Mouse (Mus musculus) heart, embryonic 16.5 days (tissue): ENCODE measurements at regions not wholly inside any gene's neighbourhood (a gene's known extent, or its start where the extent isn't known, plus 50 kb on each side); places are given as distances from the start of the nearest gene placed in this dataset.

Experiments used
- ATAC-seq: fragments of 200-750 bp; cut with Nextera tagmentation; replicated peaks from 2 replicates; pipeline ENCODE4 v1.8.0; 2017; ENCODE audit warnings: moderate number of reproducible peaks; ENCODE audit not compliant: insufficient read depth, low FRiP score; ENCODE audit errors: extremely low read depth
- H3K27ac ChIP-seq: fragments of 300-500 bp; sonication (generic); 2 replicates; pipeline ENCODE4 v1.5.1; 2014; ENCODE audit warnings: mild to moderate bottlenecking, low read length, control low read depth, moderate library complexity
- H3K27me3 ChIP-seq: fragments of 300-500 bp; sonication (generic); 2 replicates; pipeline ENCODE4 v1.6.1; 2014; ENCODE audit warnings: low read length, mixed read lengths; ENCODE audit not compliant: control insufficient read depth, insufficient read depth
- H3K36me3 ChIP-seq: fragments of 300-500 bp; sonication (generic); 2 replicates; pipeline ENCODE4 v1.6.1; 2014; ENCODE audit not compliant: control insufficient read depth, insufficient read depth
- H3K4me1 ChIP-seq: fragments of 300-500 bp; sonication (generic); 2 replicates; pipeline ENCODE4 v1.6.1; 2014; ENCODE audit warnings: low read length, mixed read lengths; ENCODE audit not compliant: control insufficient read depth, insufficient read depth
- H3K4me2 ChIP-seq: fragments of 300-500 bp; sonication (generic); 2 replicates; pipeline ENCODE4 v1.6.1; 2014; ENCODE audit warnings: low read depth, mild to moderate bottlenecking, control low read depth, low read length
- H3K4me3 ChIP-seq: fragments of 300-500 bp; sonication (generic); 2 replicates; pipeline ENCODE4 v1.5.1; 2014; ENCODE audit warnings: mild to moderate bottlenecking, control low read depth, low read length
- H3K9ac ChIP-seq: fragments of 300-500 bp; sonication (generic); 2 replicates; pipeline ENCODE4 v1.6.1; 2014; ENCODE audit warnings: low read length, control low read depth
- H3K9me3 ChIP-seq: fragments of 300-500 bp; sonication (generic); replicated peaks from 2 replicates; pipeline ENCODE4 v1.6.1; 2016; ENCODE audit warnings: low read length; ENCODE audit not compliant: control insufficient read depth
- WGBS: fragments of 180-500 bp; shearing (Covaris S2); extraction: QIAGEN DNeasy Blood & Tissue Kit; methylation state at CpG from one replicate; pipeline ENCODE4 v1.1.7; 2014; 5-methylcytosine and 5-hydroxymethylcytosine counted together

- no peaks in the 10 kb centered on the region for H3K9me3 ChIP-seq
- no peak overlapping the region for H3K9ac ChIP-seq
- H3K27ac ChIP-seq, result no peak overlapping the region
- H3K4me2 ChIP-seq, result no peak overlapping the region
- H3K27me3 ChIP-seq, result no peaks in the 10 kb centered on the region
- no peak for ATAC-seq
- WGBS, result 81% methylated on average over 6 of the region's 6 CpGs
- H3K4me3 ChIP-seq, result no peak overlapping the region
- H3K36me3 ChIP-seq, result no peaks in the 10 kb centered on the region
- H3K4me1 ChIP-seq, result no peaks in the 10 kb centered on the region
Observed at GRCm38 (mm10) chr2:170998378-170998777, 266.8 kb downstream of the Dok5 start.

DNA sequence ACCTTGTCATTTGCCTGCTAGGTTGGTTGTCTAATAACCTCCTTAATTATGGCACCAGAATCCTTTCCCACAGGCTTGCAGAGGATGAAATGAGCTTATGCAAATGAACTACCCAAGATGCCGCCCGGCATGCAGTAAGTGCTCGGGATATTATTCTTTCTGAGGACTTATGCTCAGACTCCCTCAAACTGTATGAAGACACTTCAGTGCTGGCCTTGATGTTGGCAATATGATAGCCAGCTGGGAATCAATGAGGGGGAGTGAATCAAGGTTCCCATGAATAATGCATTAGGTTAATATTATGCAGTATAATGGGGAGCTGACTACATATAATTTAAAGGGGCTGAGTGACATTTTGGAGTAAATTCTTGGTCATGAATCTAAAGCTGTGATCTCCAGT lies 268.6 kb downstream of the Dok5 start:
- no peak overlapping the region for H3K4me3 ChIP-seq
- H3K4me2 ChIP-seq, result no peak overlapping the region
- H3K9ac ChIP-seq, result no peak overlapping the region
- no peaks in the 10 kb centered on the region for H3K27me3 ChIP-seq
- ATAC-seq, result no peak
- H3K9me3 ChIP-seq, result no peaks in the 10 kb centered on the region
- H3K27ac ChIP-seq, result no peak overlapping the region
- H3K36me3 ChIP-seq, result no peaks in the 10 kb centered on the region
- 89% methylated on average over 3 of the region's 3 CpGs for WGBS
- no peaks in the 10 kb centered on the region for H3K4me1 ChIP-seq

- H3K4me3 ChIP-seq, result no peak overlapping the region
- ATAC-seq, result no peak
- H3K36me3 ChIP-seq, result no peaks in the 10 kb centered on the region
- H3K27ac ChIP-seq, result no peak overlapping the region
- H3K9me3 ChIP-seq, result no peaks in the 10 kb centered on the region
- no peak overlapping the region for H3K9ac ChIP-seq
- no peak overlapping the region for H3K4me2 ChIP-seq
- WGBS, result 80% methylated on average over 8 of the region's 8 CpGs
- H3K27me3 ChIP-seq, result no peaks in the 10 kb centered on the region
- no peaks in the 10 kb centered on the region for H3K4me1 ChIP-seq
Observed at GRCm38 (mm10) chr2:171028481-171028880, 296.9 kb downstream of the Dok5 start.
